Mouse (Mus musculus) frontal cortex, postnatal 10 days (tissue): Measurements from ENCODE around the gene Bik.
A peak's percentile ranks its signal among the peaks of the same experiment; 100 is the strongest.
"Not testable (repeated sequence)": the region's sequence is repeated elsewhere in the genome, so short reads cannot be mapped to it uniquely, and the experiment has no call there.

Experiments
- DNase-seq, 2 experiments: peaks; one replicate each; pipeline ENCODE4 v3.0.0; 2022; ENCODE audit warnings: low spot score in 2 of 2, mixed read lengths in 1 of 2

The Bik gene

DNA sequence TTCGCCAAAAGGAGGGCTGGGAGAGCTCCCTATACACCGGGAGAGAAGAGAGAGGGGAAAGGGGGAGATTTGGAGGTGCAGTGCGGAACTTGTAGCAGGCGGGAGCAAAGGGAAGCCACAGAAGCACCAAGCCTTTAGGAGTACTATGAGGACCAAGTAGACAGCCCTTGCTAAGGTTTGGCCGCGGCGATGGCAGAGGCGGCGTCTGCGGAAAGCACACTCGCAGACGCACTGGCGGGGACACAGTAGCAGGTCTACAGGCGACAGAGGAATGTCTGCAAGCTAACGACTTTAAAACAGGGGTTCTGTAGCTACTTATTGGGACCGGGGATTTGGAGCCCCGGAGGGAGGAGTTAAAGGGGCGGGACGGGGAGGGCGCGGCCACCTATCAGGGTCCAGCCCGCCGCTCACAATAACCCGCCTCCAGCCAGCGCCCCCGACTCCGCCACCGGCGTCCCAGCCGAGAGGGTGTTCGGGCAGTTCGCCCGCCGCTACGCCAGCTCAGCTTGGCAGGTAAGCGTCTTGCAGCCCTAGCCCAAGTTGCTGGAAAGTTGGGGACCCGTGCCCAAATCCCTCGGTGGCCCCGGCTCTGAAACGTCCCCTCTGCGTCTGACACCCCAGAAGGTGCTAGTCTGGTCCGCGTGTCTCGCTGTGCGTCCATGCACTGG, at the start of gene Bik:
Bik (plus strand) TSS at position 439 of the 668 bp plus-strand sequence.
- no peak for DNase-seq

DNA sequence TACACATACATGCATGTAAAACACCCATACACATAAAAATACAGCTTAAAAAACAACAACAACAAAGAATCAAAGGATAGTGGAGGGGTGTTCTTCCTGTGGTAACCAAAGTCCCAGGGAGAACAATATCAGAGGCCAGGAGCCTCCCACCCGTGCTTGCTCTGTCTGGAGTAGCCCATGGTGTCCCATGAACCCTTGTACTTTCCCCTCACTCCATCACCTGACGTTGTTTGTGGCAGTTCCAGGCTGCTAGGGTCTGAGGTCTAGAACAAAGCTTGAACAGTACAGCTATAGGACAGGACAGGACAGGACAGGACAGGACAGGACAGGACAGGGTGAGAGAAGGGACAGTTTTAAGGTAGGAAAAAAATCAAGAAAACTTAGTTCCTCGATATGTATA, 48.6 kb upstream of the Bik start:
- DNase-seq: no peak

DNA sequence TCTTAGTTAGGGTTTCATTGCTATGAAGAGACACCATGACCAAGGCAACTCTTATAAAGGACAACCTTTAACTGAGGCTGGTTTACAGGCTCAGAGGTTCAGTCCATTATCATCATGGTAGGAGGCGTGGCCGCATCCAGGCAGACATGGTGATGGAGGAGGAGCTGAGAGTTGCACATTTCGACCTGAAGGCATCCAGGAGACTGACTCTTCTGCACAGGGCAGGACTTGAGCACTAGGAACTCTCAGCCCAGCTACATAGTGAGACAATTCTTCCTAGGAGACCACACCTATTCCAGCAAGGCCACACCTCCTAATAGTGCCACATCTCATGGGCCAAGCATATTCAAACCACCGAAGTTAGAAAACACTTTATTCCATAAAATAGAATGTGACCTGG, 46.8 kb upstream of the Bik start:
- no peak for DNase-seq

DNA sequence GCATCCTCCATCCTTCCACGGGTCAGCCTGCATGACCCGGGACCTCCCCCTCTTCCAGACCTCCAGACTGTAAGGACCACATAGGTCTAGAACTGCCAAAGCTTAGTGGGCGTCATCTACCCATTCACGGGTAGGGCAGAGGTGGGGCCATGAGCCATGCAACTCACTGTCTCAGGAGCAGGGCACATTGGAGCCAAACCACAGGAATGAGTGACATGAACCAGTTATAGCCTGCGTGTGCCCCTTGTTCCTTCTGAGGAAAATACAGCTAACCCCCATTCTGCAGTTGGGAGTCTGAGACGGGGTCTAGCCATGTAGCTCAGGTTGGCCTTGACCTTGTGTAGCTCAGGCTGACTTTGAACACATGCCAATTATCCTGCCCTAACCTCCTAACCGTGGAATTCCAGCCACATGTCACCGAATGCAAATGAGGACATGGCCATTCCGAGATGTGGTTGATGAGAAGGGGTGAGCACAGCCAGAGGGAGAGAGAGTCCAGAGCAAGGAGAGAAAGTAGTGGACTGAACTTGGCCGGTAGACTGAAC, 45.4 kb upstream of the Bik start:
- DNase-seq: no peak

DNA sequence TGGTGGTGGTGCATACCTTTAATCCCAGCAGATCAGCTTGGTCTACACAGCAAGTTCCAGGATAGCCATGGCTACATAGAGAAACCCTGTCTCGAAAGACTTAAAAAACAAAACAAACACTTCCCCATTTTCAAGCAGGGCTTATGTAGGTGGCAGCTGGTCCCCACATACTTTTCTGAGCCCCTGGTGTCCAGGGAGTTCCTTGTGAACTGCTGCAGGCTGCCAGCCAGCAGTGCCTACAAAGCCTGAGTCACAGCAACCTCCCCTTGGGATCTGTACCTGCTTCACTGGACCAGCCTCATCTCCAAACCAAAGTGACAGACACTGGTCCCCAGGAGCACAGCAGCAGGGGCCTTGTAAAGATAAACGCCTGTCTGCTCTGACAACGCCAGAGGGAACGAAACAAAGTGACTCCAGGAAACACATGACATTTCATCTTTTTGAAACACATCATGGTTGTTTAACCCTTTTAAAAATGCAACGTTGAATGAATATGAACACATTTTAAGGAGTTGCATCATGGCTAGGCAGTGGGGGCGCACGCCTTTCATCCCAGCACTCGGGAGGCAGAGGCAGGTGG, 43.9 kb upstream of the Bik start:
- no peak for DNase-seq

DNA sequence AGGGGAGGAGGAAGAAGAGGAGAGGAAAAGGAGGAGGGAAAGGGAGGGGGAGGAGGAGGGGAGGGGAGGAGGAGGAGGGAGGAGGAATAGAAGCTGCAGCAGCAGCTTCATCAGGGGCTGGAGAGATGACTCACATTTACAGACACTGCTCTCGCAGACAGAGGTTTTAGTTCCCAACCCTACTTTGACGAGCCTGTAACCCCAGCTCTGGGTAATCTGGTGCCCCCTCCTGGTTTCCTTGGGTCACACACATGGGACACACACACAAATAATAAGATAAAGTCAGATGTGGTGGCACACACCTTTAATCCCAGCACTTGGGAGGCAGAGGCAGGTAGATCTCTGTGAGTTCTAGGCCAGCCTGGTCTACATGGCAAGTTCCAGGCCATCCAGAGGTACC, 43.2 kb upstream of the Bik start:
- no peak for DNase-seq

DNA sequence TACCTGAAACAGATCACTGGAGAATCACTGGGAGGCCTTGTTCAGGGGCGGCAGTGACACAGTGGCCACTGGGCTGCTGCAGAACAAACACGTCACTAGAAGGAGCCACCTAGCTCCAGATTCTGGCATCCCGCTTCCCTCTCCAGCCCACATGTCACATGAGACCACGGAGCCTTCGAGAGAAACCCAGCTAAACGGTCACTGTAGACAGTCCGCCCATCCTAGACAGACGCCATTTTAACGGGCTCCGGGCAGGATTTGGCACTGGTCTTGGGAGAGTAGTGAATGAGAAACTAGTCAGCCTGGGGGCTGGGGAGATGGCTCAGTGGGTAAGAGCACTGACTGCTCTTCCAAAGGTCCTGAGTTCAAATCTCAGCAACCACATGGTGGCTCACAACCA, 42.4 kb upstream of the Bik start:
- DNase-seq: no peak

DNA sequence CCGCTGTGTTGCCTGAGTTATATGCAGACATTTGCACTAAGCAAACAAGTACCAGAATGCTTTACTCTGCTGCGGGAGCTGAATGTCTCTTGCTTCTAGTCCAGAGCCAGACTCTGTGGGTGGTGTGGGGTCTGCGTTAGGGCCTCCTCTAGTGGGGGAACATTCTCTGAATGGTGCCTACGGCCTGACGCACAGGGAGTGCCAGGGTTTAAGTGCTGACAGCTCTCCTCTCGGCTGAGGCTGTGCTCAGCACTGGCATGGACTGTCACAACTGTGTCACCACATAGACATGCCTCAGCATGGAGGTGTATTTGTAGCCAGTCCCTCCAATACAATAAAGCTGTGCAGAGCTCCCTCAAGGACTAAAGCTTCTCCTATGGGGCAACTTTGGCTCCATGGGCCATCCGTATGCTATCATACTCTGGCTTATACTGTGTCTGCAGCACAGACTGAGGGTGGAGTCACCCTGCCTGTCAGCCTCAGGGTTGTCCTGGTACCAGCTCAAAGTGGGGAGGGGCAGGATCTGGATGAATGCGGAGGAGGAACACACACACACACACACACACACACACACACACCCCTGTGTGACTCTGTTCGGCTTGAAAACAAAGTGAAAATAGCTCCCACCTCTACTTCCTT, 39.1 kb upstream of the Bik start:
- no peak for DNase-seq

DNA sequence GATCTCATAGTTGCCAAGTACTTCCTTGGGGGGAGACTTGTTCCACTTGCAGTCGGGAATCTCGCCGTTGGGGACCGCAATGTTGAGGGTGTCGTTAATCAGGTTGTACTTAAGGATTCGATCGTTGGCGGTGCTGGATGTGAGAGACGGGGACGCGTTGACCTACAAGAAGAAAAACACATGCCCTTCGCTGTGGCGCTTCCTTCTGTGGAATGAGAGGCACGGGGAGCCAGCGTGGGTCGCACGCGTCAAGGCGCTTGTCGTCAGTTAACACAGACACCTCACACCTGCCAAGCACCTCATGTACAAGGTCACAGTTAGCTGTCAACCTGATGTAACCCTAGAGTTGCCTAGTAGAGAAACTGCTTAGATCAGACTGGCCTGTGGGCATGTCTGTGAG, 37.2 kb upstream of the Bik start:
- DNase-seq: no peak

DNA sequence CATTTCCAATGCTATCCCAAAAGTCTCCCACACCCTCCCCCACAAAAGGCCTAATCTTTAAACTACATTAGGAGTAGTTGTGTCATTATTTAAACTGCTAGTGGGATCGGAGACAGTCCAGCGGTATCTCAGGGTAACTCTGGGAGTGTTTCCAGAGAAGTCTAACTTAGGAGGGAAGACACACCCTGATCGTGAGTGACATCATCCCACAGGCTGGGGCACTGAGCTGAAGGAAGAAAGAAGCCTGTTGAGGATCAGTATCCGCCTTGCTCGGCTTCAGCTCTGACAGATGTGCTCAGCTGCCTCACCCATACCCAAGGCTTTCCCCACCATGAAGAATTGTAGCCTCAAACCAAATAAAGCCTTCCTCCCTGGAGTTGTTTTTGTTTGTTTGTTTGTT, 34.8 kb upstream of the Bik start:
- no peak for DNase-seq

DNA sequence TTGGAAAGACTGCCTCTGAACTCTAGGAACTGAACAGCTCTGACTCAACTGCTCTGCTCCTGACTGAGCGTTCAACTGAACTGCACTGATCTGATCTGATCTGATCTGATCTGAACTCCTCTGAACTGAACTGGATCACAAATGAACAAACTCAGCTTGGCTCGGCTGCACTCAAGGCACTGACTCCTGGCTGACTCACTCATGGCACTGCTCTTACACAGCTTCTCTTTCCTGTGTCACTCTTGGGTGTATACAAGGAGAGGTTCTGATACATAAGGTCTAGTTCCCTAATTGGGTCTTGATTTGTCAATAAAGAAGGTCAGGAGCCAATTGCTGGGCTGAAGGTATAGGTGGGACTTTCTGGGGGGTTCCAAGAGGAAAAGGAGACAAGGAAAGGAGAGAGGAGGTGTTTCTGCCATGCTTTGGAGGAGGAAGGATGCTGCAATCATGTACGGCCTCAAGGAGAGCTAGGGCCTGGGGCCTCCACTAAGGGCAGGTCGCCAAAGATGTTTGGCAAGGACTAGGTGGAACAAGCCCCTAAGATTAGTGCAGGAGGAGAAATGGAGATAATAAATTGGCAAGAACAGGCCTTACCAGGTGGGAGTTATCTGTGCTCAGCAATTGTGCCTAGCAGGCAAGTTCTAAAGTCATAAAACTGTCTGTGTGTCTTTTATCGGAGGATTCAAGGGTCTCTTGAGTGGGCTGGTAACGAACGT, 32.6 kb upstream of the Bik start:
- DNase-seq: no peak

DNA sequence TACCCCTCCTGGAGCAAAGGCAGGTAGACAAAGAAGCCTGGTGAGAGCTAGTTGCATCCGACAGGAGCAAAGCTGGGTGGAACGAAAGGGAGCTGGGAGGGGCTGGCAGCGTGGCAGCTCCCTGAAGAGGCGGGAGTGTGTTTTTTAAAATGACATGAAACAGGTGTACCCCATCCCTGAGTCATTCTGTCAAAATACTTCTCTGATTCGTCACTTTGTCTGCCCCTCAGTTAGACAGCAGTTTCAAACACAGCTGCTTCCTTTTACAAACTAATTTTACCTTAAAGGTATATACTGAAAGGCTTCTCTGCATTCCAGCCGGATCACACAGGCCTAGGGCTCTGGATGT, 32.1 kb upstream of the Bik start:
- DNase-seq: no peak

DNA sequence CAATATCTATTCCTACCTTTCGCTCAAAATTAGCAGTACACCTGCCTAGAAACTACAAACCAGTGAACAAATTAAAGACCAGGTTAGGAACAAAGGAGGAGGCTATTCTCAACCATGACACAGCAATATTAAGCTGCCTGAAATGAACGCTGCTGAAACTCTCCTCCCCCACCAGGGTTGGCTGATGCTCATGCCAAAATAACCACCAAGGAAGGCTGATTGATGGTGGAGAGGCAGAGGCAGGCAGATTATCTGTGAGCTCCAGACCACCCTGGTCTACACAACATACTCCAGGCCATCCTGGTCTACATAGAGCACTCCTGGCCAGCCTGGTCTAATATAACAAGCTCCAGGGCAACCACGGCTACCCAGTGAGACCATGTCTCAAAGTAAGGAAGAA, 31.5 kb upstream of the Bik start:
- DNase-seq: no peak

DNA sequence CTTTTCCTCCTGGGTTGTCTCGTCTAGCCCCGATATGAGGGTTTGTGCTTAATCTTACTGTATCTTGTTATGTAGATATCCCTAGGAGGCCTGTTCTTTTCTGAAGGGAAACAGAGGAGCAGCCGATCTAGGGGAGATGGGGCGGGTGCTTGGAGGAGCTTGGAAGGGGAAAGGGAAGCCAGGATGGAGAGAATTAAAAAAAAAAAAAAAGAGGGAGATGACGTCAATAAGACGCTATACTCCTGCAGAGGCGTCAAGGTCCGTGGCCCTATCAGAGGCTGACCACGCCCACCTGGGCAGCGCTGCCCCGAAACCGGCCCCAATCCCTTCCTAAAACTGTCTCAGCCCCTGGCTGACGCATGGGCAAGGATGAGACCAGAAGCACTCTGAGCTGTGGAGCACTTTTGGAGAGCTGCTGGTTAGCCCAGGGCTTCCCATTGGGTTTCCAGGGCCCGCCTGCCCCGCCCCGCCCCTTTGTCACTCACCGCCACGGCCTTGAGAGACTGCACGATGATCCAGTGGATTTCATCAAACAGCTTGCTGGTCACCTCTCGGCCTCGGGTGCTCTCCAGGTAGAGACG, 30.8 kb upstream of the Bik start:
- DNase-seq: no peak

DNA sequence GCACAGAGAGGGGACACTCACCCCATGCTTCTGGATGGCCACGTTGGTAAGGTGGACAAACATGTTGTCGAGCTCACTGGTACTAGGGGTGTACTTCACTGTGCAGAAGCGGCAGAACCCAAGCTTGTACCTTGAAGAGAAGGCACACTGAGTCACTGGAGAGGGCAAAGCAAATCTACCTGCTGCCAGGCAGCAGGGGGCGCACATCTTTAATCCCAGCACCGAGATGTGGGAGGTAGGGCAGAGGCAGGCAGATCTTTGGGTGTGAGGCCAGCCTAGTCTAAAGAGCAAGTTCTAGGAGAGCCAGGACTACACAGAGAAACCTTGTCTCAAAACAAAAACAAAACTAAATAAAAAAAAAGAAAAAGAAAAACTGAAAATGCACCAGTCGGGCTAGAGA, 29.4 kb upstream of the Bik start:
- DNase-seq: no peak

DNA sequence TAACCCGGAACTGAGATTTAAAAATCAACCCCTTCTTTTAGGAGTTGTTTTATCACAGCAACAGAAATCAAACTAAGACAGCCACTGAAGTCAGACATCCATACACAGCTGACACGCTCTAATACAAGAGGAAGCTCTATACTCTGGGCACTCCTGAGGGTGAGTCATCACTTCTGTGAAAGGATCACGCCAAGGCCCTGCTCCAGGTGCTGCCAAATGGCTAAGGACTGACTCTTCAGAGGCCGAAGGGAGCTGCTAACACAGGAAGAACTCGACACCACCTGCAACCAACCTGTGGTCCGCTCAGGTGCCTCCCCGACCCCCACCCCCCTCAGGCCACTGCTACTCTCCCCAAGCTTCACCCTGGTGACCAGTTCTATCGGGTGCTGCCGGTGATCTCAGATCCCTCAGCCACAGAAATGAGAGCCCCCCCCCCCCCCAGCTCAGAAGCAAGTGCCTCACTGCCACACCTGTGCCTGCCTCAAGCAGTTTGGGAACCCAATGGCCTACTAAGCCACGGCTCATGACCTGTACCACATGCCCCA, 27.4 kb upstream of the Bik start:
- no peak for DNase-seq

DNA sequence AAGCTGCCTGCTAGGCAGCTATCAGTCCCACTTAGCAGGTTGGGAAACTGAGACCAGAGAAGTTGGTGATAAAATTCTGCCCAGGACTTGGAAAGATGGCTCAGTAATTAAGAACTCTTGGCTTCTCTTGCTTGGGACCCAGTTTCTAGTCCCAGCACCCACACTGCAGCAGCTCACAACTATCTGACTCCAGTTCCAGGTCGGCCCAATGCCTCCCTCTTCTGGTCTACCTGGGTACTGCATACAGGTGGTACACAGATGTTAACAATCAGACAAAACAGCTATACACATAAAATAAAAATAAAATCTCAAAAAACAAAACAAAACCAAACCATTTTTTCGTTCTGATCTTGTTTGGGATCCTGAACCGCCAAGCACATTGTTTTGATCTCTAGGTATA, 26.3 kb upstream of the Bik start:
- no peak for DNase-seq

DNA sequence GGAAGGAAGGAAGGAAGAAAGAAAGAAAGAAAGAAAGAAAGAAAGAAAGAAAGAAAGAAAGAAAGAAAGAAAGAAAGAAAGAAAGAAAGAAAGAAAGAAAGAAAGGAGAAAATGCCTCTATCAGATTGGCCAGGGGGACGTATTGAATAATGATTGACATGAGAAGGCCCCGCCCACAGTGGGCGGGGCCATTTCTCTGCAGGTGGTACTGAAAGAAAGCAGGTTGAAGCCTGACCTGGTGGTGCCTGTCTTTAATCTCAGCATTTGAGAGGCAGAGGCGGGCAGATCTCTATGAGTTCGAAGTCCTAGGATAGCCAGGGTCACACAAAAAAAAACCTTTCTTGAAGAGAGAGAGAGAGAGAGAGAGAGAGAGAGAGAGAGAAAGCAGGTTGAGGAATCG, 25.2 kb upstream of the Bik start:
- DNase-seq: not testable (repeated sequence)

DNA sequence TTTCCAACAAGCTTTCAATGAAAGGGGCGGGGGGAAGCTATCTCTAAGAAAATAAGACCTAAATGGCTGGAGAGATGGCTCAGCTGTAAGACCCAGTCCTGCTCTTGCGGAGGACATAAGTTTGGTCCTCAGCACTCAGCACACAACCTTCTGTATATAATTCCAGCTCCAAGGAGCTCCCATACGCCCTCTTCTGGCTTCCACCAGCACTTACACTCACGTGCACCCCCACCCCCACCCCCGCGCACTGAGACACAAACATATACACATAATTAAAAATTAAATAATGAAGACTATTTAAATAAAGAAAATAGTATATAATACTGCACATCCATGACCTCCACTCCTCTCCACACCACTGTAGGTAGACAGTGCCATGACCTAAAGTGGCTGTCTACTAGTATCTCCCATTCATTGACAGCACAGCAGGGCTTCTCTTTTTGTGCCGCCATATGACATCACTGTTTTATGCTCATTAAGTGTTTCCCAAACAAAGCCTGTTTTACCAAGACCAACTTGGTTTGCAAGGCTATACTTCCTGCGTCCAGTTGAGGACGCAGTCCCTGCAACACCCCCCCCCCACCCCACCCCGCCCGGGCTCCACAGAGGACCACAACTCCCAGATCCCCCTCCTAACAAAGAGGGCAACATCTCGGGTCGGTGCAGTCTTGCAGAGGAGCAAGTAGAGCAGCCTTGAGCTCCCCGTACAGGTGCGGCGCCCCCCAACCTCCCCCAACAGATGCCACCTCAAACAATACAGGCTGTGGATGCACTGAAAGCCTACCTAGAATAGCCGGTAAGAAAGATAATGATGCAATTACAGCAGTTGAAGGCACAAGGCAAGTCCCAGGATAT, 16.5 kb upstream of the Bik start:
- no peak for DNase-seq

DNA sequence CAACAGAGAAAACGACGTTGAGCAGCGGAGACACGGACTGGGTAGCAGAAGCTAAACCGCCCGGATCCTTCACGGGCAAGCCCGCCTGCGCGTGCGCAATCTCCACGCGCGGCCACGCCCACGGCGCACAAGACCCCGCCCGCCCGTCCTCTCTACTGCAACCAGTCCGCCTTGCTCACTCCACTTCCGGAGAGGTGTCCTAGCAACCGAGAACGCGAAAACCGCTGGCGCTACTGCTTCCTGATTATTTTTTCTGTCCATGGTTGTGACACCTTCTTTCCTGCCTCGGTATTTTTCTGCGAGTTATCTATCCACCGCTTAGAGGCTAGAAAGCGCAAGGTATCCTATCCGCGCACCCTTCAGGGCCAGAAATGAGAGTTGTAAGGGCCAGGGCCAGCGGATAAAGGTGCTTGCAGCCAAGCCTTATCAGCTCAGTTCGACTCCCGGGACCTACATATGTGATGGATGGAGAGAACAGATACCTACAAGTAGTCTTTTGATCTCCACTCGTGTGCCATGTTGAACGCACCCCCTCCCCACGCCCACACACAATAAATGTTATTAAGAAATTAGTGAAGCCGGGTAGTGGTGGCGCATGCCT, 15.8 kb upstream of the Bik start, which contains the start of gene Ttll1:
Ttll1 (minus strand) TSS at position 89 of the 601 bp plus-strand sequence.
- peak; percentile 91 to 93 for DNase-seq
